ENCODE assay signal across 21 mouse cellular contexts in genomic region chr16:90042386-90042785, GRCm38 (mm10).
A peak's percentile ranks its signal among the peaks of the same experiment; 100 is the strongest.
DNase-seq lines count a peak whose midpoint lies in the region; ATAC-seq and TF ChIP-seq lines count a peak whose summit lies in the region.
"Had no signal": no experiment of that assay in that cellular context is flagged by ENCODE, and none has a peak within 500 bp of the region (broad histone marks: within the 10 kb centered on the region; RNA-seq: fewer than 3 reads in every experiment).

No protein-coding gene starts in this region.

- WGBS in cerebellum, adult 2 months, result 86% methylated on average over 10 of the region's 10 CpGs

- no peak overlapping the region for H3K27ac ChIP-seq in cerebellum, adult 2 months (ENCODE audit: insufficient read depth, low read length)
- H3K27ac ChIP-seq: embryonic facial prominence, embryonic 13.5 days; left cerebral cortex, adult 2 months; midbrain, embryonic 10.5 days had no signal

- H3K4me3 ChIP-seq in cerebellum, adult 2 months (replicated peaks; ENCODE audit: insufficient read depth, low read depth, low read length), result no peak overlapping the region
- H3K4me3 ChIP-seq: embryonic facial prominence, embryonic 13.5 days; forebrain, embryonic 15.5 days; left cerebral cortex, adult 2 months; midbrain, embryonic 10.5 days had no signal

- no peak for TF ChIP-seq CTCF in cerebellum, adult 2 months (IDR thresholded peaks at IDR 0.05; ENCODE audit: borderline replicate concordance, insufficient read depth, low read depth, low read length)

- DNase-seq in thymus, postnatal 14 days, result peak; percentile 37
- DNase-seq in thymus, adult 18-20 months, result no peak
- DNase-seq in cerebellum, adult 2 months, result no peak
- DNase-seq in urinary bladder, postnatal 10 days (ENCODE audit: low spot score), result no peak
- DNase-seq in ovary, postnatal 14 days (ENCODE audit: low spot score), result no peak
- DNase-seq: adrenal gland, adult 2 months; cerebellum, postnatal 10 days; heart, postnatal 4 days; kidney, adult 18-20 months; kidney, postnatal 14 days; left cerebral cortex, postnatal 4 days; liver; lung, postnatal 10 days; right cerebral cortex, postnatal 4 days had no signal

- H3K27me3 ChIP-seq in cerebellum, adult 2 months (ENCODE audit: control insufficient read depth, insufficient read depth, low read length), result no peaks in the 10 kb centered on the region
- H3K27me3 ChIP-seq: embryonic facial prominence, embryonic 13.5 days; forebrain, embryonic 15.5 days had no signal

- peak; percentile 70 for ATAC-seq in activated CD4-positive, CD25-positive, alpha-beta regulatory T cell, adult 4 months
- 0 out of 2 replicates have a peak, but pooled peaks have one; percentile 7 for ATAC-seq in megakaryocyte-erythroid progenitor cell, adult 5-6 weeks (replicated peaks; ENCODE audit: low FRiP score, low TSS enrichment, poor library complexity, severe bottlenecking)
- ATAC-seq: hindbrain, embryonic 16.5 days had no signal

- peaks cover 3% of the 10 kb centered on the region; the same call in 1 of the 2 replicates for H3K4me1 ChIP-seq in cerebellum, adult 2 months (ENCODE audit: control insufficient read depth, insufficient read depth, low read length)
- H3K4me1 ChIP-seq: midbrain, embryonic 10.5 days had no signal

- no peak for TF ChIP-seq POLR2A in cerebellum, adult 2 months (IDR thresholded peaks at IDR 0.05; ENCODE audit: borderline replicate concordance, insufficient read depth, low read length)
